Mouse (Mus musculus) kidney, adult 2 months (tissue): Measurements from ENCODE around the gene Uqcrq. TPM values are rescaled to one million over a fixed set of nuclear protein-coding genes. Genes with fewer than 3 reads are reported as not detected.
A peak's percentile ranks its signal among the peaks of the same experiment; 100 is the strongest.

ENCODE experiments used
- DNase-seq: peaks from one replicate; pipeline ENCODE4 v3.0.0; 2021
- H3K27ac ChIP-seq: fragments of 200-500 bp; 2 replicates; pipeline ENCODE4 v1.5.1; 2012; ENCODE audit warnings: low read depth, low read length, control low read depth, inconsistent platforms; ENCODE audit not compliant: insufficient read depth
- H3K27me3 ChIP-seq: fragments of 200-500 bp; replicated peaks from 2 replicates; pipeline ENCODE4 v1.6.1; 2012; ENCODE audit warnings: mild to moderate bottlenecking, moderate library complexity, low read length, inconsistent platforms; ENCODE audit not compliant: control insufficient read depth, insufficient read depth
- H3K36me3 ChIP-seq: fragments of 200-500 bp; 2 replicates; pipeline ENCODE4 v1.6.1; 2012; ENCODE audit warnings: mild to moderate bottlenecking, moderate library complexity, low read length, inconsistent platforms; ENCODE audit not compliant: control insufficient read depth, insufficient read depth
- H3K4me1 ChIP-seq: fragments of 200-500 bp; 2 replicates; pipeline ENCODE4 v1.6.1; 2011; ENCODE audit warnings: low read length; ENCODE audit not compliant: control insufficient read depth, insufficient read depth
- H3K4me3 ChIP-seq: fragments of 200-500 bp; 2 replicates; pipeline ENCODE4 v1.5.1; 2011; ENCODE audit warnings: mild to moderate bottlenecking, low read depth, low read length, control low read depth; ENCODE audit not compliant: insufficient read depth
- CTCF ChIP-seq: fragments of 200-500 bp; conservative IDR thresholded peaks from 2 replicates; pipeline ENCODE4 v1.5.1; 2011; ENCODE audit warnings: low read depth, mild to moderate bottlenecking, control low read depth, low read length, moderate library complexity, mixed read lengths; ENCODE audit not compliant: insufficient read depth, insufficient read length
- POLR2A ChIP-seq: fragments of 200-500 bp; IDR thresholded peaks from one replicate; pipeline ENCODE4 v1.6.1; 2011; ENCODE audit warnings: low read depth, low read length, control low read depth
- WGBS: fragments of 180-500 bp; shearing (Covaris S2); methylation state at CpG from one replicate; pipeline ENCODE4 v1.1.7; 2018; 5-methylcytosine and 5-hydroxymethylcytosine counted together
- polyA plus RNA-seq: library from polyadenylated mRNA; depleted of rRNA; stranded (reverse); fragments of >200 nt; gene quantifications from 2 replicates; pipeline ENCODE4 v1.2.3, GENCODE M21; 2012

The Uqcrq gene
- polyA plus RNA-seq, 1 experiment, result 1,200 TPM

- Histone ChIP-seq H3K36me3 (no peaks in the 10 kb centered on the region), H3K27me3 (no peaks in the 10 kb centered on the region), H3K27ac (no peak overlapping the region), H3K4me3 (no peak overlapping the region), H3K4me1 (peaks cover 4% of the 10 kb centered on the region; the same call in 1 of the 2 replicates)
- 87% methylated on average over 3 of the region's 3 CpGs for WGBS
- no peak for DNase-seq
- TF ChIP-seq POLR2A, result no peak
- TF ChIP-seq CTCF, result no peak
These were observed 29.6 kb upstream of the Uqcrq start for GRCm38 (mm10) chr11:53460192-53460591.

DNA sequence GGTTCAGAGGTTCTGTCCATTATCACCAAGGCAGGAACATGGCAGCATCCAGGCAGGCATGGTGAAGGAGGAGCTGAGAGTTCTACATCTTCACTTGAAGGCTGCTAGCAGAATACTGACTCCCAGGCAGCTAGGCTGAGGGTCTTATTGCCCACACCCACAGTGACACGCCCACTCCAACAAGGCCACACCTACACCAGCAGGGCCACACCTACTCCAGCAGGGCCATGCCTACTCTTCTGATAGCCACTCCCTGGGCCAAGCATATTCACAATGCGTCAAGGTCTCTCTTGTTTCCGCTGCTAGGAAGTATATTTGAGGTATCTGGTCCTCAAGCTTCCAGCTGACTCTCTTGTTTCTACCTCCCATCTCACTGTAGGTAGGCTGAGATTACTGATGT is 28.4 kb upstream of the Uqcrq start:
- Histone ChIP-seq H3K27ac (no peak overlapping the region), H3K36me3 (no peaks in the 10 kb centered on the region), H3K4me1 (peaks cover 4% of the 10 kb centered on the region; the same call in 1 of the 2 replicates), H3K4me3 (no peak overlapping the region), H3K27me3 (no peaks in the 10 kb centered on the region)
- TF ChIP-seq CTCF, result no peak
- TF ChIP-seq POLR2A, result no peak
- DNase-seq, result no peak
- WGBS, result 71% methylated on average over 3 of the region's 3 CpGs

- Histone ChIP-seq H3K27me3 (no peaks in the 10 kb centered on the region), H3K27ac (no peak overlapping the region), H3K4me1 (peaks cover 4% of the 10 kb centered on the region; the same call in 1 of the 2 replicates), H3K36me3 (no peaks in the 10 kb centered on the region), H3K4me3 (peak overlapping the region; percentile 64)
- TF ChIP-seq CTCF, result peak; percentile 37; the same call in 1 of the 2 replicates
- no peak for TF ChIP-seq POLR2A
- peak; percentile 21 for DNase-seq
- WGBS, result 19% methylated on average over 29 of the region's 29 CpGs
These were observed 26.8 kb upstream of the Uqcrq start for GRCm38 (mm10) chr11:53457372-53457954.

GRCm38 (mm10) chr11:53456474-53457371 is 26.1 kb upstream of the Uqcrq start, which contains the start of the genes Gm10447 and Shroom1:
Gm10447 (minus strand) TSS chr11:53457110.
Shroom1 (plus strand) TSS chr11:53457205.
- DNase-seq, result peak; percentile 69

GRCm38 (mm10) chr11:53453031-53453430 is 22.4 kb upstream of the Uqcrq start:
- Histone ChIP-seq H3K27me3 (no peaks in the 10 kb centered on the region), H3K27ac (no peak overlapping the region), H3K36me3 (no peaks in the 10 kb centered on the region), H3K4me3 (no peak overlapping the region), H3K4me1 (peaks cover 4% of the 10 kb centered on the region; the same call in 1 of the 2 replicates)
- TF ChIP-seq POLR2A (no peak), CTCF (no peak)
- no peak for DNase-seq
- WGBS, result 88% methylated on average over 5 of the region's 5 CpGs

More at GRCm38 (mm10) chr11:53456474-53457371, 26.1 kb upstream of the Uqcrq start, which contains the start of the genes Gm10447 and Shroom1:
- TF ChIP-seq POLR2A (no peak), CTCF (peak; percentile 55)
- no peak within 1 kb of the TSS for H3K27ac ChIP-seq
- H3K4me1 ChIP-seq, result peaks cover 4% of the 10 kb centered on the region; the same call in 1 of the 2 replicates
- no peaks in the 10 kb centered on the region for H3K27me3 ChIP-seq
- peak within 1 kb of the TSS; percentile 64 for H3K4me3 ChIP-seq
- no peaks in the 10 kb centered on the region for H3K36me3 ChIP-seq
- WGBS, result 5% methylated on average over 42 of the region's 42 CpGs

DNA sequence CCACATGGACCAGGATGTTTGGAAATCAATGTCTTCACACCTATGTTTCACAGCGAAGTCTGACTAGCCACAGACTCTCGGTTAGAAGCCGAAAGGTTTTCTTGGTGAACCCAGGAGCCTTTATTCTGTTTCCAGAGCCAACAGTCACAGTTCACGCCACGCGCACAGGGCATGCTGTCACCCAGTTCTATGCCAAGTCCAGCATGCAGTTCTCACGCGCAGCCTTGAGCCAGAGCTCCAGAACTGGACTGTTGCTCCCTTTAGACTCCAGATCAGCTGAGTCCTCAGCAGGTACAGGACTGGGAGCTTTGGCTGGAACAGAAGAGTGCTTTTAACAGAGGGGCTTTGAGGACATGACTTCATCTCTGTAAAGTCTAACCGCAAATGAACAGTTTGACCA is 21.8 kb upstream of the Uqcrq start:
- TF ChIP-seq POLR2A (no peak), CTCF (no peak)
- Histone ChIP-seq H3K36me3 (no peaks in the 10 kb centered on the region), H3K4me3 (no peak overlapping the region), H3K27ac (no peak overlapping the region), H3K4me1 (peaks cover 4% of the 10 kb centered on the region; the same call in 1 of the 2 replicates), H3K27me3 (no peaks in the 10 kb centered on the region)
- DNase-seq, result peak; percentile 65
- WGBS, result 81% methylated on average over 9 of the region's 9 CpGs

- no peak for DNase-seq
- Histone ChIP-seq H3K4me1 (peaks cover 4% of the 10 kb centered on the region; the same call in 1 of the 2 replicates), H3K27me3 (no peaks in the 10 kb centered on the region), H3K36me3 (no peaks in the 10 kb centered on the region), H3K4me3 (no peak overlapping the region), H3K27ac (no peak overlapping the region)
- TF ChIP-seq POLR2A (no peak), CTCF (no peak)
- 46% methylated on average over 2 of the region's 2 CpGs for WGBS
These were observed 20.7 kb upstream of the Uqcrq start for GRCm38 (mm10) chr11:53451361-53451760.
